Mouse (Mus musculus) kidney, adult 9 months (tissue): ENCODE results near the gene Zbtb34.
A peak's percentile ranks its signal among the peaks of the same experiment; 100 is the strongest.

Experiments
- DNase-seq: peaks from one replicate; pipeline ENCODE4 v3.0.0; 2022

Gene Zbtb34

GRCm38 (mm10) chr2:33399091-33399490 lies 32.0 kb downstream of the Zbtb34 start:
- DNase-seq = no peak

- DNase-seq = no peak
Measured at GRCm38 (mm10) chr2:33397036-33397435, 34.1 kb downstream of the Zbtb34 start.

GRCm38 (mm10) chr2:33395053-33395452 lies 36.1 kb downstream of the Zbtb34 start:
- DNase-seq = no peak

GRCm38 (mm10) chr2:33393951-33394635 lies 37.0 kb downstream of the Zbtb34 start:
- DNase-seq = no peak

GRCm38 (mm10) chr2:33393021-33393420 lies 38.1 kb downstream of the Zbtb34 start:
- DNase-seq = no peak

- DNase-seq = peak; percentile 11
Measured at GRCm38 (mm10) chr2:33371648-33372408, 59.3 kb downstream of the Zbtb34 start.

GRCm38 (mm10) chr2:33370777-33371647 lies 60.1 kb downstream of the Zbtb34 start, which contains the start of gene Ralgps1:
Ralgps1 (minus strand) TSS chr2:33371486.
- DNase-seq = peak; percentile 98

GRCm38 (mm10) chr2:33370276-33370776 lies 60.8 kb downstream of the Zbtb34 start:
- no peak for DNase-seq

- no peak for DNase-seq
Measured at GRCm38 (mm10) chr2:33369453-33369852, 61.7 kb downstream of the Zbtb34 start.

- DNase-seq = no peak
Measured at GRCm38 (mm10) chr2:33368486-33368885, 62.6 kb downstream of the Zbtb34 start.

- DNase-seq = peak; percentile 64
Measured at GRCm38 (mm10) chr2:33365703-33366471, 65.2 kb downstream of the Zbtb34 start.

- no peak for DNase-seq
Measured at GRCm38 (mm10) chr2:33364656-33365055, 66.5 kb downstream of the Zbtb34 start.

- DNase-seq = peak; percentile 81
Measured at GRCm38 (mm10) chr2:33363890-33364289, 67.2 kb downstream of the Zbtb34 start.

- DNase-seq = peak; percentile 39
Measured at GRCm38 (mm10) chr2:33361139-33361716, 69.9 kb downstream of the Zbtb34 start.

- DNase-seq = peak; percentile 51
Measured at GRCm38 (mm10) chr2:33360564-33360963, 70.6 kb downstream of the Zbtb34 start.

- DNase-seq = peak; percentile 59
Measured at GRCm38 (mm10) chr2:33359184-33359583, 71.9 kb downstream of the Zbtb34 start.

GRCm38 (mm10) chr2:33357250-33357838 lies 73.8 kb downstream of the Zbtb34 start:
- no peak for DNase-seq
